Mouse (Mus musculus): ENCODE data around the gene Clip4. TPM values are rescaled to one million over a fixed set of nuclear protein-coding genes. Genes with fewer than 3 reads are reported as not detected.

Gene Clip4
- total and polyA plus RNA-seq, 3 experiments, result 0.23 TPM; not detected in 2

DNA sequence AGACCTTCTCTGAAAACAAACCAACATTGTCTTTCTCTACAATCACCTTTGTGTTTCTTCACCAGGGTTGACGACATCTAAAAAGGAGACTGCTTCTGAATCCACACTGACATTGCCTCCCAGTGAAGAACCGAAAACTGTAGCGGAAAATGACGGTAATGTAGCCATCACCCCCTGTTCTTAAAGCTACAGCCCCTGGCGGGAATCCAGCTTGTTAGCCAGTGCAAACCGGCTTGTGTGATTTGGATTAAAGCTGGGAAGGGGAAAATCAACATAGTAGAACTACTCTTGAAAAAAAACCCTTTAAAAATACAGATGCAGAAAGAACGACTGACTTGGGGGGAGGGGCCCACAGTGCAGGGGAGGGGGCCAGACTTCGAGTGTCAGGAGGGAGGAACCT is 59.4 kb downstream of the Clip4 start:
- Histone ChIP-seq H3K9me3 (replicated peaks; ENCODE audit: low read length) (no peaks in the 10 kb centered on the region), H3K27me3 (replicated peaks) (no peaks in the 10 kb centered on the region), H3K4me1 (ENCODE audit: control insufficient read depth in 1 of 2, insufficient read depth in 2 of 2) (peaks cover 6 to 24% of the 10 kb centered on the region in 2 experiments; a peak in 3 of 4 replicates), H3K27ac (ENCODE audit: insufficient read depth, low read depth) (no peak overlapping the region), H3K9ac (ENCODE audit: insufficient read depth, low read depth) (no peak overlapping the region), H3K79me2 (replicated peaks; ENCODE audit: control insufficient read depth, extremely low read depth, insufficient read depth, poor library complexity, severe bottlenecking) (no peaks in the 10 kb centered on the region), H3K4me2 (ENCODE audit: insufficient read depth, low read depth, poor library complexity, severe bottlenecking) (peak overlapping the region; percentile 74), H3K36me3 (replicated peaks in 1 of 2; ENCODE audit: control insufficient read depth in 1 of 2, insufficient read depth in 1 of 2, low read length in 1 of 2) (no peaks in the 10 kb centered on the region), H3K4me3 (replicated peaks in 1 of 3; ENCODE audit: low read depth in 2 of 3, low read length in 2 of 3, poor library complexity in 1 of 3) (no peak overlapping the region)
- no peak for TF ChIP-seq RAD21 (IDR thresholded peaks at IDR 0.05; ENCODE audit: low read depth, low read length)
- TF ChIP-seq NRF1 (IDR thresholded peaks at IDR 0.05; ENCODE audit: low read depth, low read length), result no peak
- 0 out of 2 replicates have a peak, but pooled peaks have one; percentile 30 for TF ChIP-seq EP300 (IDR thresholded peaks at IDR 0.05; ENCODE audit: low read length)
- peak; percentile 47; the same call in 1 of the 2 replicates for TF ChIP-seq IRF4 (IDR thresholded peaks at IDR 0.05; ENCODE audit: low read depth, low read length)
- 0 out of 2 replicates have a peak, but pooled peaks have one; percentile 24 for TF ChIP-seq CHD2 (IDR thresholded peaks at IDR 0.05; ENCODE audit: low read length)
- peak; percentile 63 for TF ChIP-seq JUND (conservative IDR thresholded peaks at IDR 0.05; ENCODE audit: low read depth, low read length)
- peak; percentile 73 for TF ChIP-seq JUN (IDR thresholded peaks at IDR 0.05; ENCODE audit: insufficient read depth, low read depth, low read length)
- DNase-seq (ENCODE audit: extremely low read depth), result peak; percentile 29
- dilution Hi-C loops (cut with MboI; ENCODE audit: extremely low pct_ligation_motif_present, extremely low pct_unique_long_range_greater_than_20kb, low sequenced_read_pairs), result no loop called here
- in situ Hi-C loops (cut with MboI; ENCODE audit: low pct_ligation_motif_present, low pct_unique_long_range_greater_than_20kb, low sequenced_read_pairs), result no loop called here

GRCm38 (mm10) chr17:71828647-71829414 is 60.6 kb downstream of the Clip4 start:
- no peak overlapping the region for H3K4me3 ChIP-seq (replicated peaks in 1 of 3; ENCODE audit: low read depth in 2 of 3, low read length in 2 of 3, poor library complexity in 1 of 3)
- H3K9me3 ChIP-seq (replicated peaks; ENCODE audit: low read length), result no peaks in the 10 kb centered on the region
- H3K27me3 ChIP-seq (replicated peaks), result no peaks in the 10 kb centered on the region
- dilution Hi-C loops (cut with MboI; ENCODE audit: extremely low pct_ligation_motif_present, extremely low pct_unique_long_range_greater_than_20kb, low sequenced_read_pairs) (no loop called here), in situ Hi-C loops (cut with MboI; ENCODE audit: low pct_ligation_motif_present, low pct_unique_long_range_greater_than_20kb, low sequenced_read_pairs) (no loop called here)
- H3K79me2 ChIP-seq (replicated peaks; ENCODE audit: control insufficient read depth, extremely low read depth, insufficient read depth, poor library complexity, severe bottlenecking), result no peaks in the 10 kb centered on the region
- TF ChIP-seq SMC3 (IDR thresholded peaks at IDR 0.05; ENCODE audit: low read depth, low read length) (no peak), BHLHE40 (IDR thresholded peaks at IDR 0.05; ENCODE audit: low read depth, low read length) (no peak), USF1 (IDR thresholded peaks at IDR 0.05; ENCODE audit: low read depth, low read length) (no peak), ETS1 (conservative IDR thresholded peaks at IDR 0.05; ENCODE audit: low read depth, low read length) (no peak), USF2 (conservative IDR thresholded peaks at IDR 0.05; ENCODE audit: low read depth, low read length) (no peak), CTCF (conservative IDR thresholded peaks at IDR 0.05 in 1 of 2, IDR thresholded peaks at IDR 0.05 in 1 of 2; ENCODE audit: low read depth in 2 of 2, low read length in 2 of 2) (no peak), CHD1 (IDR thresholded peaks at IDR 0.05; ENCODE audit: low read depth, low read length) (no peak), EP300 (IDR thresholded peaks at IDR 0.05; ENCODE audit: low read length) (no peak), MYC (IDR thresholded peaks at IDR 0.05; ENCODE audit: low read depth, low read length) (no peak), IRF4 (IDR thresholded peaks at IDR 0.05; ENCODE audit: low read depth, low read length) (no peak), MAZ (IDR thresholded peaks at IDR 0.05; ENCODE audit: low read depth, low read length) (no peak), POLR2AphosphoS2 (IDR thresholded peaks at IDR 0.05; ENCODE audit: low read depth, low read length) (no peak), MEF2A (IDR thresholded peaks at IDR 0.05; ENCODE audit: borderline replicate concordance, low read depth, low read length) (no peak), MAX (IDR thresholded peaks at IDR 0.05; ENCODE audit: low read length) (no peak), UBTF (IDR thresholded peaks at IDR 0.05; ENCODE audit: low read depth, low read length) (no peak), JUN (IDR thresholded peaks at IDR 0.05; ENCODE audit: insufficient read depth, low read depth, low read length) (no peak)
- no peak overlapping the region for H3K4me2 ChIP-seq (ENCODE audit: insufficient read depth, low read depth, poor library complexity, severe bottlenecking)
- peaks cover 6 to 30% of the 10 kb centered on the region in 2 experiments; a peak in 3 of 4 replicates for H3K4me1 ChIP-seq (ENCODE audit: control insufficient read depth in 1 of 2, insufficient read depth in 2 of 2)
- H3K27ac ChIP-seq (ENCODE audit: insufficient read depth, low read depth), result no peak overlapping the region
- H3K36me3 ChIP-seq (replicated peaks in 1 of 2; ENCODE audit: control insufficient read depth in 1 of 2, insufficient read depth in 1 of 2, low read length in 1 of 2), result no peaks in the 10 kb centered on the region
- DNase-seq (ENCODE audit: extremely low read depth), result no peak
- no peak overlapping the region for H3K9ac ChIP-seq (ENCODE audit: insufficient read depth, low read depth)

Data from CH12.LX (cell line).